Mouse (Mus musculus) liver, embryonic 14.5 days (tissue): ENCODE measurements around the gene D930048N14Rik. TPM values are rescaled to one million over a fixed set of nuclear protein-coding genes. Genes with fewer than 3 reads are reported as not detected.
"Not testable (repeated sequence)": the region's sequence is repeated elsewhere in the genome, so short reads cannot be mapped to it uniquely, and the experiment has no call there.

Experiments
- ATAC-seq: fragments of 200-750 bp; cut with Nextera tagmentation; 2 replicates; pipeline ENCODE4 v1.8.0; 2017; ENCODE audit warnings: moderate number of reproducible peaks, mild to moderate bottlenecking, moderate library complexity; ENCODE audit not compliant: insufficient read depth
- DNase-seq, 3 experiments: peaks; one replicate each; pipeline ENCODE4 v3.0.0-alpha.2; 2012 to 2013; ENCODE audit warnings: low read depth in 3 of 3, low spot score in 3 of 3
- H3K27ac ChIP-seq: fragments of 300-500 bp; sonication (generic); 2 replicates; pipeline ENCODE4 v1.5.1; 2014; ENCODE audit warnings: moderate library complexity, mild to moderate bottlenecking, control low read depth, inconsistent platforms
- H3K27me3 ChIP-seq: fragments of 300-500 bp; sonication (generic); 2 replicates; pipeline ENCODE4 v1.6.1; 2014; ENCODE audit warnings: mild to moderate bottlenecking, low read length, moderate library complexity; ENCODE audit not compliant: control insufficient read depth, insufficient read depth
- H3K36me3 ChIP-seq: fragments of 300-500 bp; sonication (generic); replicated peaks from 2 replicates; pipeline ENCODE4 v1.6.1; 2014; ENCODE audit warnings: low read depth; ENCODE audit not compliant: control insufficient read depth, insufficient read depth
- H3K4me1 ChIP-seq, 2 experiments: fragments of 200-500 bp in 1 of 2; fragments of 300-500 bp in 1 of 2; sonication (generic) in 1 of 2; replicated peaks; 2 replicates each; pipeline ENCODE4 v1.6.1; 2012 to 2014; ENCODE audit warnings: antibody characterized with exemption in 1 of 2, inconsistent platforms in 1 of 2, low read length in 1 of 2; ENCODE audit not compliant: control insufficient read depth in 2 of 2, insufficient read depth in 2 of 2
- H3K4me2 ChIP-seq: fragments of 300-500 bp; sonication (generic); 2 replicates; pipeline ENCODE4 v1.6.1; 2014; ENCODE audit warnings: low read depth, mild to moderate bottlenecking, control low read depth, moderate library complexity
- H3K4me3 ChIP-seq, 2 experiments: fragments of 200-500 bp in 1 of 2; fragments of 300-500 bp in 1 of 2; sonication (generic) in 1 of 2; 2 replicates each; pipeline ENCODE4 v1.5.1; 2012 to 2014; ENCODE audit warnings: low read depth in 2 of 2, low read length in 2 of 2, mild to moderate bottlenecking in 2 of 2, control low read depth in 1 of 2, inconsistent platforms in 1 of 2, moderate library complexity in 1 of 2; ENCODE audit not compliant: insufficient read depth in 1 of 2
- H3K9ac ChIP-seq: fragments of 300-500 bp; sonication (generic); replicated peaks from 2 replicates; pipeline ENCODE4 v1.6.1; 2014; ENCODE audit warnings: mild to moderate bottlenecking, control low read depth, moderate library complexity
- H3K9me3 ChIP-seq: fragments of 300-500 bp; sonication (generic); 2 replicates; pipeline ENCODE4 v1.6.1; 2016; ENCODE audit warnings: low read length, mixed read lengths; ENCODE audit not compliant: control insufficient read depth
- CTCF ChIP-seq: IDR thresholded peaks from 2 replicates; pipeline ENCODE4 v1.5.1; 2016; ENCODE audit warnings: antibody characterized with exemption, low read depth, control low read depth
- EP300 ChIP-seq: IDR thresholded peaks from 2 replicates; pipeline ENCODE4 v1.6.1; 2016; ENCODE audit warnings: antibody characterized with exemption, low read depth
- WGBS: fragments of 180-500 bp; shearing (Covaris S2); extraction: QIAGEN DNeasy Blood & Tissue Kit; methylation state at CpG from one replicate; pipeline ENCODE4 v1.1.7; 2014; ENCODE audit not compliant: insufficient replicate concordance; 5-methylcytosine and 5-hydroxymethylcytosine counted together
- polyA plus RNA-seq, 2 experiments: library from polyadenylated mRNA; depleted of rRNA in 1 of 2; stranded (reverse) in 1 of 2; unstranded in 1 of 2; fragments of >200 nt; fragmentation: Nextera tagmentation in 1 of 2; extraction: Ambion mirVana in 1 of 2; gene quantifications; 2 replicates each; pipeline versions ENCODE4 v1.2.1 to v1.2.3; 2012 to 2014

The D930048N14Rik gene
- polyA plus RNA-seq, 2 experiments: 0.28 to 1.0 TPM

DNA sequence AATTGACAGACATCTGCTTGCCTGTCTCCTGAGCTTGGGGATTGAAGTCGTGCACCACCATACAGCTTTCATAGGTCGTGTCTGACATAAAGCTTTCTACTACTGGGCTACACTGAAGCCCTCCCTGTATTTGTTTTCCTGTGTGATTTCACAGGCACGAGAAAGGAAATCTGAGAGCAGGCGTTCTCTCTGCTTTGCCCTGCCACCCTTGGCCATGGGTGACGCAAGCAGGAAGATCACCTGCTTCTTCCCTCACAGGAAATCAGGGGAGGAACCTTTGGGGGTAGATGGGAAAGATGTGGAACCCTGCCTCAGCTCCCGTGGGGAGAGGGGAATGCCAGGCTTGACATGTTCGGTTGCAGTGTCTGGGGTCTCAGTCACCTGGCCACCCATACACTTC, 7.5 kb downstream of the D930048N14Rik start:
- no peaks in the 10 kb centered on the region for H3K36me3 ChIP-seq
- ATAC-seq (no peak), DNase-seq (no peak)
- TF ChIP-seq CTCF (no peak), EP300 (no peak)
- WGBS: 51% methylated on average over 7 of the region's 7 CpGs
- H3K27me3 ChIP-seq: no peaks in the 10 kb centered on the region
- H3K4me3 ChIP-seq: no peak overlapping the region
- no peak overlapping the region for H3K9ac ChIP-seq
- H3K9me3 ChIP-seq: no peaks in the 10 kb centered on the region
- H3K4me2 ChIP-seq: no peak overlapping the region
- H3K4me1 ChIP-seq: peaks cover 0 to 8% of the 10 kb centered on the region in 2 experiments; a peak in 2 of 4 replicates
- no peak overlapping the region for H3K27ac ChIP-seq

DNA sequence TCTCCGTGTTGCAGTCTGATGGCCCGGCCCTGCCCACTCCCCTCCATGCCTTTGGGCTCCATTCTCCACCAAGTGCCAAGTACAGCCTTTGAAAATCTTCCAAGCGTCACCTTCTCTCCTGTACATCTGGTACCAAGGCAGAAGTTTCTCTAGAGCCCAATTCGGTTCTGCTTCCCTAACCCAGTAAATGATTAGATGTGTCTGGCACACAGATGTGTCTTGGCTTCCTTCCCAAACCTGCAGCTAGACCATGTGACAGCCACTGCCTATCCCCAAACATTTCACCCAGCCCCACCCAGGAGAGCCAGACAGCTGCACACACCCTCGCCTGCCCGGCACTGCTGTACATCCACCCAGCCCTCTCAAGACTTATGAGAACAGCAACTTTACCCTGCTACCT, 8.0 kb downstream of the D930048N14Rik start:
- Histone ChIP-seq H3K27ac (no peak overlapping the region), H3K4me2 (no peak overlapping the region), H3K9ac (no peak overlapping the region), H3K4me3 (no peak overlapping the region), H3K27me3 (no peaks in the 10 kb centered on the region), H3K9me3 (no peaks in the 10 kb centered on the region), H3K36me3 (no peaks in the 10 kb centered on the region), H3K4me1 (peaks cover 0 to 8% of the 10 kb centered on the region in 2 experiments; a peak in 2 of 4 replicates)
- ATAC-seq (0 out of 2 replicates have a peak, but pooled peaks have one; percentile 39), DNase-seq (no peak)
- TF ChIP-seq CTCF (no peak), EP300 (no peak)
- 42% methylated on average over 6 of the region's 6 CpGs for WGBS

DNA sequence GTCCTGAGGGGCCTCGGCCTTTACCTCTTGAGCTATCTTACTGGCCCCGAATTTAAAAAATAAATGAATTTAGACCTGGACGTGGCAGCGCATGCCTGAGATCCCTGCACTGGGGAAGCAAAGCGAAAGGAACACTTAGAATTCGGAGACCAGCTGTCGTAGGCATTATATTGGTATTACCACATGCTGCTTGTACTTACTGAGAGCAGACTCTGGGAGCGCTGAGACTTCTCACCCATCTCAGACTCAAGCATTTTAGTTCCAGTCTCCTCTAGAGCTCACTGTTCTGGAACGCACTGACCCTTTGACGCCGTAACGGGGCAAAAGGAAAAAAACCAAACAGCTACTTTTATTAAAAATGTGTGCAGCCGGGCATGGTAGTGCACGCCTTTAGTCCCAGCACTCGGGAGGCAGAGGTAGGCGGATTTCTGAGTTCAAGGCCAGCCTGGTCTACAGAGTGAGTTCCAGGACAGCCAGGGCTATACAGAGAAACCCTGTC, 11.2 kb downstream of the D930048N14Rik start:
- ATAC-seq: no peak
- no peaks in the 10 kb centered on the region for H3K36me3 ChIP-seq

DNA sequence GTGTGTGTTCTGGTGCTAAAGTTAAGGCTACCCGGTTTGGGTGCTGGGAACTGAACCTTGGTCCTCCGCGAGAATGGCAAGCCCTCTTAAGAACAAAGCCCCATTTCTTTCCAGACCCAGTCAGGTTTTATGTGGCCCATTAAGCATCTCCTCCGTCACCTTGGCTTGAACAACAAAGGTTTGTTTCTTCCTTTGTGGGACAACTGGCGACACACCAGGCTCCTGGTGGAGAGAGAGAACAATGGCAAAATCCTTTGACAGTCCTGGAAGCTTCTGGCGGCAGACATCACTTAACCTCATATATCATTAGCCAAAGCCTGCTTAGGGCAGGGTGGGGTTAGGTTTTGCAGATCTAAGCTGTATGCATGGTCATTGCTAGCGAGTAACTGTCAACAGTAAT, 11.9 kb downstream of the D930048N14Rik start:
- Histone ChIP-seq H3K4me3 (no peak overlapping the region), H3K27ac (no peak overlapping the region), H3K27me3 (no peaks in the 10 kb centered on the region), H3K36me3 (no peaks in the 10 kb centered on the region), H3K4me1 (peaks cover 0 to 8% of the 10 kb centered on the region in 2 experiments; a peak in 2 of 4 replicates), H3K9ac (no peak overlapping the region), H3K9me3 (no peaks in the 10 kb centered on the region), H3K4me2 (no peak overlapping the region)
- DNase-seq (no peak), ATAC-seq (no peak)
- TF ChIP-seq CTCF (no peak), EP300 (no peak)
- WGBS: 77% methylated on average over 7 of the region's 7 CpGs

More for the DNA sequence above, 11.2 kb downstream of the D930048N14Rik start:
- 76% methylated on average over 16 of the region's 16 CpGs for WGBS
- Histone ChIP-seq H3K27ac (no peak overlapping the region), H3K4me1 (peaks cover 0 to 8% of the 10 kb centered on the region in 2 experiments; a peak in 2 of 4 replicates), H3K9me3 (no peaks in the 10 kb centered on the region), H3K27me3 (no peaks in the 10 kb centered on the region), H3K4me2 (no peak overlapping the region), H3K4me3 (no peak overlapping the region), H3K9ac (no peak overlapping the region)
- TF ChIP-seq CTCF (no peak), EP300 (no peak)
- DNase-seq: no peak

DNA sequence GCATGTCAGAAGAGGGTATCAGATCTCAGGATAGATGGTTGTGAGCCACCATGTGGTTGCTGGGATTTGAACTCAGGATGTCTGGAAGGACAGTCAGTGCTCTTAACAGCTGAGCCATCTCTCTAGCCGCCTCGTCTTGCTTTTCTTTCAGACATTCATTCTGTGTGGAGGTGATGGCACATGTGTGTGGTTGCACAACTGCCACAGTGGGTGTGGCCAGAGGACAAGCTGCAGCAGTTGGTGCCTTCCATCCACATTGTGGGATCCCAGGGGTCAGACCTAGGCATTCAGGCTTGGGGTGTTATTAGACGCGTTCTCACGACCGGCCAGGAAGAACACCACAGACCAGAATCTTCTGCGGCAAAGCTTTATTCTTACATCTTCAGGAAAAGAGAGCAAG, 14.0 kb downstream of the D930048N14Rik start:
- DNase-seq, H3K27ac ChIP-seq, H3K9me3 ChIP-seq, ATAC-seq, H3K9ac ChIP-seq, H3K4me2 ChIP-seq, H3K27me3 ChIP-seq, H3K4me1 ChIP-seq, H3K4me3 ChIP-seq, H3K36me3 ChIP-seq: not testable (repeated sequence)
- WGBS: 84% methylated on average over 7 of the region's 7 CpGs
